ENCODE assay signal across 13 mouse cellular contexts in the genomic region with DNA sequence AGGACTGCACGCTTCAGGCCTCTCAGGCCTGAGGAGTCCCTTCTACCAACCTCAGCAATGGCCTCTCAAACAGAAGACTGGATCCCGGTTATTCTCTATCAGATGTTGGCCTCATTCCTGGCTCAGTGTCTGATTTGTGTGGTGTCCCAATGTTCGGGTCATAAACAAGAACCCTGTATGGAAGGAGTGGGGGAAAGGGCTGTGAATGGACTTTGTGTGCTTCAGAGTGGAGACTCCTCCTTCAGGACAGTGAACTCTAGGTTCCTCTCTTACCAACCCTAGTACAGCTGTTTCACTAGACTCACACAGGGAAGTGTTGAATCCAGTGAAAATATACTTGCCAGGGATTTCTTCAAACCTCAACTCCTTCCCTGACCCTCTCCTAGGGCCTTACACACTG. TPM values are rescaled to one million over a fixed set of nuclear protein-coding genes. Genes with fewer than 3 reads are reported as not detected.
DNase-seq lines count a peak whose midpoint lies in the region; ATAC-seq and TF ChIP-seq lines count a peak whose summit lies in the region.
"Had no signal": no experiment of that assay in that cellular context is flagged by ENCODE, and none has a peak within 500 bp of the region (broad histone marks: within the 10 kb centered on the region; RNA-seq: fewer than 3 reads in every experiment).

No protein-coding gene starts in this region.

- no peaks in the 10 kb centered on the region for H3K36me3 ChIP-seq in forebrain, embryonic 10.5 days (replicated peaks)
- H3K36me3 ChIP-seq in forebrain, postnatal 0 days (ENCODE audit: insufficient read depth) = no peaks in the 10 kb centered on the region
- no peaks in the 10 kb centered on the region for H3K36me3 ChIP-seq in embryonic facial prominence, embryonic 12.5 days
- no peaks in the 10 kb centered on the region for H3K36me3 ChIP-seq in limb, embryonic 13.5 days

- H3K4me1 ChIP-seq in forebrain, embryonic 10.5 days = no peaks in the 10 kb centered on the region
- H3K4me1 ChIP-seq in forebrain, postnatal 0 days (ENCODE audit: insufficient read depth) = no peaks in the 10 kb centered on the region
- peaks cover 4% of the 10 kb centered on the region; the same call in 1 of the 2 replicates for H3K4me1 ChIP-seq in embryonic facial prominence, embryonic 12.5 days
- peaks cover 35% of the 10 kb centered on the region for H3K4me1 ChIP-seq in limb, embryonic 13.5 days
- H3K4me1 ChIP-seq: megakaryocyte, embryonic 14.5 days had no signal

- WGBS in forebrain, embryonic 10.5 days = 74% methylated on average over 3 of the region's 3 CpGs
- WGBS in forebrain, postnatal 0 days = 70% methylated on average over 3 of the region's 3 CpGs
- 51% methylated on average over 3 of the region's 3 CpGs for WGBS in embryonic facial prominence, embryonic 12.5 days
- 43% methylated on average over 3 of the region's 3 CpGs for WGBS in limb, embryonic 13.5 days

- no peak for DNase-seq in forebrain, embryonic 10.5 days (ENCODE audit: extremely low spot score, low spot score)
- no peak for DNase-seq in forebrain, postnatal 0 days
- peak; percentile 28 for DNase-seq in kidney, adult 9 months
- DNase-seq in kidney, adult 18-20 months = no peak
- DNase-seq: adrenal gland, adult 8-10 months had no signal

- no peak overlapping the region for H3K9ac ChIP-seq in forebrain, postnatal 0 days
- no peak overlapping the region for H3K9ac ChIP-seq in embryonic facial prominence, embryonic 12.5 days
- H3K9ac ChIP-seq in limb, embryonic 13.5 days = no peak overlapping the region

- peaks cover 77% of the 10 kb centered on the region for H3K27me3 ChIP-seq in forebrain, embryonic 10.5 days (ENCODE audit: poor library complexity, severe bottlenecking)
- H3K27me3 ChIP-seq in forebrain, postnatal 0 days (ENCODE audit: insufficient read depth, low read length) = no peaks in the 10 kb centered on the region
- H3K27me3 ChIP-seq in embryonic facial prominence, embryonic 12.5 days = no peaks in the 10 kb centered on the region
- peaks cover 8% of the 10 kb centered on the region; the same call in 1 of the 2 replicates for H3K27me3 ChIP-seq in limb, embryonic 13.5 days

- no peak overlapping the region for H3K4me2 ChIP-seq in forebrain, postnatal 0 days (ENCODE audit: low read depth)
- no peak overlapping the region for H3K4me2 ChIP-seq in embryonic facial prominence, embryonic 12.5 days (replicated peaks)
- H3K4me2 ChIP-seq in limb, embryonic 13.5 days (replicated peaks) = no peak overlapping the region

- no peak for TF ChIP-seq CTCF in forebrain, postnatal 0 days (IDR thresholded peaks at IDR 0.05; ENCODE audit: low read depth)

- peak overlapping the region; percentile 66 for H3K27ac ChIP-seq in forebrain, embryonic 10.5 days
- H3K27ac ChIP-seq in forebrain, postnatal 0 days (ENCODE audit: low read depth, low read length) = no peak overlapping the region
- peak overlapping the region; percentile 93 for H3K27ac ChIP-seq in embryonic facial prominence, embryonic 12.5 days
- H3K27ac ChIP-seq in limb, embryonic 13.5 days = peak overlapping the region; percentile 93

- no peak for ATAC-seq in forebrain, postnatal 0 days
- ATAC-seq in embryonic facial prominence, embryonic 12.5 days (ENCODE audit: insufficient number of reproducible peaks, insufficient read depth, low FRiP score, low TSS enrichment) = peak; percentile 23; the same call in 1 of the 2 replicates
- 0 out of 2 replicates have a peak, but pooled peaks have one; percentile 7 for ATAC-seq in limb, embryonic 13.5 days (ENCODE audit: low FRiP score, low read depth)
- ATAC-seq in erythroid progenitor cell, adult 5-6 weeks (replicated peaks; ENCODE audit: low FRiP score, poor library complexity, severe bottlenecking) = no peak
- ATAC-seq in erythroblast, adult 5-6 weeks (replicated peaks; ENCODE audit: low FRiP score, poor library complexity, severe bottlenecking) = no peak

- H3K9me3 ChIP-seq in forebrain, embryonic 10.5 days = no peaks in the 10 kb centered on the region
- H3K9me3 ChIP-seq in forebrain, postnatal 0 days (ENCODE audit: low read length) = no peaks in the 10 kb centered on the region
- H3K9me3 ChIP-seq in embryonic facial prominence, embryonic 12.5 days = no peaks in the 10 kb centered on the region
- no peaks in the 10 kb centered on the region for H3K9me3 ChIP-seq in limb, embryonic 13.5 days
- H3K9me3 ChIP-seq: megakaryocyte, embryonic 14.5 days had no signal

- H3K4me3 ChIP-seq in forebrain, embryonic 10.5 days = no peak overlapping the region
- no peak overlapping the region for H3K4me3 ChIP-seq in forebrain, postnatal 0 days (ENCODE audit: low read depth, low read length)
- H3K4me3 ChIP-seq in embryonic facial prominence, embryonic 12.5 days = no peak overlapping the region
- H3K4me3 ChIP-seq in limb, embryonic 13.5 days = no peak overlapping the region
- H3K4me3 ChIP-seq: megakaryocyte, embryonic 14.5 days had no signal

RNA-seq across cellular contexts. Expression of a gene that starts 9.5 kb away (rescaled TPM):
- 87.8 and 88.7 TPM in 2 replicates for polyA plus RNA-seq in forebrain, embryonic 10.5 days (2016; fragmentation: Nextera tagmentation; extraction: Ambion mirVana)
- 25.3 and 33.2 TPM in 2 replicates for total RNA-seq in forebrain, postnatal 0 days (2014; rRNA removed)
- polyA plus RNA-seq in forebrain, postnatal 0 days (2015; fragmentation: Nextera tagmentation; extraction: Ambion mirVana) = 50.3 and 60.8 TPM in 2 replicates
- polyA plus RNA-seq in embryonic facial prominence, embryonic 12.5 days (2016; fragmentation: Nextera tagmentation; extraction: Ambion mirVana) = 81.1 and 85.4 TPM in 2 replicates
- 77.0 and 85.2 TPM in 2 replicates for polyA plus RNA-seq in limb, embryonic 13.5 days (2015; fragmentation: Nextera tagmentation; extraction: Ambion mirVana)
- 9.2 and 13.0 TPM in 2 replicates for total RNA-seq in erythroid progenitor cell, adult 5-6 weeks (2015; ENCODE audit: low replicate concordance)
- total RNA-seq in erythroid progenitor cell, adult 5-6 weeks (2017; ENCODE audit: low replicate concordance) = 8.0 and 14.1 TPM in 2 replicates
- 1.2 and 13.0 TPM in 2 replicates for total RNA-seq in erythroblast, adult 5-6 weeks (2015; ENCODE audit: low replicate concordance)
- total RNA-seq in erythroblast, adult 5-6 weeks (2017; ENCODE audit: low replicate concordance) = 5.4 and 13.7 TPM in 2 replicates

RNA-seq across cellular contexts. Expression of a gene that starts 15.1 kb away (rescaled TPM):
- 10.3 and 12.3 TPM in 2 replicates for polyA plus RNA-seq in forebrain, embryonic 10.5 days (2016; fragmentation: Nextera tagmentation; extraction: Ambion mirVana)
- total RNA-seq in forebrain, postnatal 0 days (2014; rRNA removed) = 24.8 and 39.7 TPM in 2 replicates
- polyA plus RNA-seq in forebrain, postnatal 0 days (2015; fragmentation: Nextera tagmentation; extraction: Ambion mirVana) = 17.7 and 18.3 TPM in 2 replicates
- polyA plus RNA-seq in embryonic facial prominence, embryonic 12.5 days (2016; fragmentation: Nextera tagmentation; extraction: Ambion mirVana) = 43.0 and 46.6 TPM in 2 replicates
- 67.7 and 68.8 TPM in 2 replicates for polyA plus RNA-seq in limb, embryonic 13.5 days (2015; fragmentation: Nextera tagmentation; extraction: Ambion mirVana)
- 11.2 and 28.9 TPM in 2 replicates for total RNA-seq in erythroid progenitor cell, adult 5-6 weeks (2015; ENCODE audit: low replicate concordance)
- total RNA-seq in erythroid progenitor cell, adult 5-6 weeks (2017; ENCODE audit: low replicate concordance) = 1.0 and 1.8 TPM in 2 replicates
- 0.63 and 3.5 TPM in 2 replicates for total RNA-seq in erythroblast, adult 5-6 weeks (2015; ENCODE audit: low replicate concordance)
- total RNA-seq in erythroblast, adult 5-6 weeks (2017; ENCODE audit: low replicate concordance) = 2.5 TPM in 1 of 2 replicates, not detected in the other
- total RNA-seq: MEL had no signal

RNA-seq across cellular contexts. Expression of a gene that starts 33.2 kb away (rescaled TPM):
- not detected in 2 replicates for polyA plus RNA-seq in forebrain, embryonic 10.5 days (2016; fragmentation: Nextera tagmentation; extraction: Ambion mirVana)
- not detected in 2 replicates for total RNA-seq in forebrain, postnatal 0 days (2014; rRNA removed)
- polyA plus RNA-seq in forebrain, postnatal 0 days (2015; fragmentation: Nextera tagmentation; extraction: Ambion mirVana) = not detected in 2 replicates
- polyA plus RNA-seq in embryonic facial prominence, embryonic 12.5 days (2016; fragmentation: Nextera tagmentation; extraction: Ambion mirVana) = not detected in 2 replicates
- polyA plus RNA-seq in limb, embryonic 13.5 days (2015; fragmentation: Nextera tagmentation; extraction: Ambion mirVana) = not detected in 2 replicates
- total RNA-seq in erythroid progenitor cell, adult 5-6 weeks (2015; ENCODE audit: low replicate concordance) = not detected in 2 replicates
- not detected in 2 replicates for total RNA-seq in erythroid progenitor cell, adult 5-6 weeks (2017; ENCODE audit: low replicate concordance)
- not detected in 2 replicates for total RNA-seq in erythroblast, adult 5-6 weeks (2015; ENCODE audit: low replicate concordance)
- total RNA-seq in erythroblast, adult 5-6 weeks (2017; ENCODE audit: low replicate concordance) = not detected in 2 replicates
- total RNA-seq: layer of hippocampus, postnatal 25 days; MEL had no signal
- polyA plus RNA-seq: spleen, adult 2 months had no signal

RNA-seq across cellular contexts. Expression of a gene that starts 34.6 kb away (rescaled TPM):
- polyA plus RNA-seq in forebrain, embryonic 10.5 days (2016; fragmentation: Nextera tagmentation; extraction: Ambion mirVana) = 0.06 and 0.10 TPM in 2 replicates
- 21.4 and 26.0 TPM in 2 replicates for total RNA-seq in forebrain, postnatal 0 days (2014; rRNA removed)
- 3.9 and 5.5 TPM in 2 replicates for polyA plus RNA-seq in forebrain, postnatal 0 days (2015; fragmentation: Nextera tagmentation; extraction: Ambion mirVana)
- polyA plus RNA-seq in embryonic facial prominence, embryonic 12.5 days (2016; fragmentation: Nextera tagmentation; extraction: Ambion mirVana) = 0.69 and 0.73 TPM in 2 replicates
- polyA plus RNA-seq in limb, embryonic 13.5 days (2015; fragmentation: Nextera tagmentation; extraction: Ambion mirVana) = 0.24 and 0.31 TPM in 2 replicates
- total RNA-seq in erythroid progenitor cell, adult 5-6 weeks (2015; ENCODE audit: low replicate concordance) = not detected in 2 replicates
- total RNA-seq in erythroid progenitor cell, adult 5-6 weeks (2017; ENCODE audit: low replicate concordance) = not detected in 2 replicates
- not detected in 2 replicates for total RNA-seq in erythroblast, adult 5-6 weeks (2015; ENCODE audit: low replicate concordance)
- total RNA-seq in erythroblast, adult 5-6 weeks (2017; ENCODE audit: low replicate concordance) = not detected in 2 replicates
- total RNA-seq: MEL had no signal
- polyA plus RNA-seq: spleen, adult 2 months had no signal

RNA-seq across cellular contexts. Expression of a gene that starts 57.4 kb away (rescaled TPM):
- 0.17 and 0.19 TPM in 2 replicates for polyA plus RNA-seq in forebrain, embryonic 10.5 days (2016; fragmentation: Nextera tagmentation; extraction: Ambion mirVana)
- total RNA-seq in forebrain, postnatal 0 days (2014; rRNA removed) = 2.3 and 4.0 TPM in 2 replicates
- polyA plus RNA-seq in forebrain, postnatal 0 days (2015; fragmentation: Nextera tagmentation; extraction: Ambion mirVana) = 0.54 and 0.80 TPM in 2 replicates
- polyA plus RNA-seq in embryonic facial prominence, embryonic 12.5 days (2016; fragmentation: Nextera tagmentation; extraction: Ambion mirVana) = 0.19 and 0.29 TPM in 2 replicates
- 0.27 and 0.37 TPM in 2 replicates for polyA plus RNA-seq in limb, embryonic 13.5 days (2015; fragmentation: Nextera tagmentation; extraction: Ambion mirVana)
- total RNA-seq in erythroid progenitor cell, adult 5-6 weeks (2015; ENCODE audit: low replicate concordance) = not detected in 2 replicates
- total RNA-seq in erythroid progenitor cell, adult 5-6 weeks (2017; ENCODE audit: low replicate concordance) = not detected in 2 replicates
- not detected in 2 replicates for total RNA-seq in erythroblast, adult 5-6 weeks (2015; ENCODE audit: low replicate concordance)
- not detected in 2 replicates for total RNA-seq in erythroblast, adult 5-6 weeks (2017; ENCODE audit: low replicate concordance)
- total RNA-seq: MEL had no signal
- polyA plus RNA-seq: spleen, adult 2 months had no signal

Comparison
In these comparisons a context has a peak if more than half of its experiments do, and no peak if none do; other contexts are left out.
1. ATAC-seq: peak in embryonic facial prominence, embryonic 12.5 days (single experiment) and limb, embryonic 13.5 days (single experiment); none in forebrain, postnatal 0 days (single experiment), erythroid progenitor cell, adult 5-6 weeks (single experiment) and erythroblast, adult 5-6 weeks (single experiment).